Mouse (Mus musculus) liver, embryonic 14.5 days (tissue): ENCODE measurements around the gene Hsf4. TPM values are rescaled to one million over a fixed set of nuclear protein-coding genes. Genes with fewer than 3 reads are reported as not detected.

Experiments
- ATAC-seq: fragments of 200-750 bp; cut with Nextera tagmentation; 2 replicates; pipeline ENCODE4 v1.8.0; 2017; ENCODE audit warnings: moderate number of reproducible peaks, mild to moderate bottlenecking, moderate library complexity; ENCODE audit not compliant: insufficient read depth
- DNase-seq, 3 experiments: peaks; one replicate each; pipeline ENCODE4 v3.0.0-alpha.2; 2012 to 2013; ENCODE audit warnings: low read depth in 3 of 3, low spot score in 3 of 3
- H3K27ac ChIP-seq: fragments of 300-500 bp; sonication (generic); 2 replicates; pipeline ENCODE4 v1.5.1; 2014; ENCODE audit warnings: moderate library complexity, mild to moderate bottlenecking, control low read depth, inconsistent platforms
- H3K27me3 ChIP-seq: fragments of 300-500 bp; sonication (generic); 2 replicates; pipeline ENCODE4 v1.6.1; 2014; ENCODE audit warnings: mild to moderate bottlenecking, low read length, moderate library complexity; ENCODE audit not compliant: control insufficient read depth, insufficient read depth
- H3K36me3 ChIP-seq: fragments of 300-500 bp; sonication (generic); replicated peaks from 2 replicates; pipeline ENCODE4 v1.6.1; 2014; ENCODE audit warnings: low read depth; ENCODE audit not compliant: control insufficient read depth, insufficient read depth
- H3K4me1 ChIP-seq, 2 experiments: fragments of 200-500 bp in 1 of 2; fragments of 300-500 bp in 1 of 2; sonication (generic) in 1 of 2; replicated peaks; 2 replicates each; pipeline ENCODE4 v1.6.1; 2012 to 2014; ENCODE audit warnings: antibody characterized with exemption in 1 of 2, inconsistent platforms in 1 of 2, low read length in 1 of 2; ENCODE audit not compliant: control insufficient read depth in 2 of 2, insufficient read depth in 2 of 2
- H3K4me2 ChIP-seq: fragments of 300-500 bp; sonication (generic); 2 replicates; pipeline ENCODE4 v1.6.1; 2014; ENCODE audit warnings: low read depth, mild to moderate bottlenecking, control low read depth, moderate library complexity
- H3K4me3 ChIP-seq, 2 experiments: fragments of 200-500 bp in 1 of 2; fragments of 300-500 bp in 1 of 2; sonication (generic) in 1 of 2; 2 replicates each; pipeline ENCODE4 v1.5.1; 2012 to 2014; ENCODE audit warnings: low read depth in 2 of 2, low read length in 2 of 2, mild to moderate bottlenecking in 2 of 2, control low read depth in 1 of 2, inconsistent platforms in 1 of 2, moderate library complexity in 1 of 2; ENCODE audit not compliant: insufficient read depth in 1 of 2
- H3K9ac ChIP-seq: fragments of 300-500 bp; sonication (generic); replicated peaks from 2 replicates; pipeline ENCODE4 v1.6.1; 2014; ENCODE audit warnings: mild to moderate bottlenecking, control low read depth, moderate library complexity
- H3K9me3 ChIP-seq: fragments of 300-500 bp; sonication (generic); 2 replicates; pipeline ENCODE4 v1.6.1; 2016; ENCODE audit warnings: low read length, mixed read lengths; ENCODE audit not compliant: control insufficient read depth
- CTCF ChIP-seq: IDR thresholded peaks from 2 replicates; pipeline ENCODE4 v1.5.1; 2016; ENCODE audit warnings: antibody characterized with exemption, low read depth, control low read depth
- EP300 ChIP-seq: IDR thresholded peaks from 2 replicates; pipeline ENCODE4 v1.6.1; 2016; ENCODE audit warnings: antibody characterized with exemption, low read depth
- WGBS: fragments of 180-500 bp; shearing (Covaris S2); extraction: QIAGEN DNeasy Blood & Tissue Kit; methylation state at CpG from one replicate; pipeline ENCODE4 v1.1.7; 2014; ENCODE audit not compliant: insufficient replicate concordance; 5-methylcytosine and 5-hydroxymethylcytosine counted together
- polyA plus RNA-seq, 2 experiments: library from polyadenylated mRNA; depleted of rRNA in 1 of 2; stranded (reverse) in 1 of 2; unstranded in 1 of 2; fragments of >200 nt; fragmentation: Nextera tagmentation in 1 of 2; extraction: Ambion mirVana in 1 of 2; gene quantifications; 2 replicates each; pipeline versions ENCODE4 v1.2.1 to v1.2.3; 2012 to 2014

Gene Hsf4
- polyA plus RNA-seq, 2 experiments: 0.03 to 0.08 TPM

DNA sequence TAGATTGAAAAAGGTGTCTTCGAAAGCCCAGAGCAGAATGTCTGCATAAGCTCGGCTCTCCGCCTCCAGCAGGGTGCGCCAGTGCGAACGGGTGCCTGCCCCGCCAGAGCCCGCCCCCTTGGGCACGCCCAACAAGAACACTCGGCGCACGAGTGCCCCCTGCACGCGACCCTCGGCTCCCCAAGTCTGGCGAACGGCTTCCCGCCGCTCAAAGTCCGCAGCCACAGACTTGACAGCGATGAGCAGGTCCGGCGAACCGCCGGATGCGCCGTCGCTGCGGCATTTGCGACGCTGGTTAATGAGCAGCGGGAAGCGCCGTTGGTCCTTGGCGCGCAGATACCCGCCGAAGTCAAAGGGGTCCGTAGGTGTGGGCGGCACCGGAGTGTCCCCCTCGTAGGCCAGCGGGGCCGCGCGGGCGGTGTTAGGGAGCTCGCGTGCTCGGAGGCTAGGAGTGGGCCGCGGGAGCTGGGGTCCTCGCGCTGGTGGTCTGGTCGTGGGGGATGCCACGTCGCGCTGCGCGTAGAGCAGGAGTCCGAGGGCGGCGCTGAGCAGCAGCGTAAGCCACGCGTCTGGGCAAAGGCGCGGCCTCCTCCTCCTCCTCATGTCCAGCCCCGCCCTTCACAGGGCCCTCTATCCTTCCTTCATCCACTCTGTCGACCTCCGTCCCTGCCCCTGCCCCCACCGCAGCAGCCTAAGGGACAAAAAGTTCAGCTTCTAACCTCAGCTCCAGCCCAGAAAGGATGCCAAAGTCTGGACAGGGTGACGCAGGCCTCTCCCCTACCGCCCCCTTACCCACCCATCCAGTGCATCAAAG, 15.2 kb upstream of the Hsf4 start:
- Histone ChIP-seq H3K4me1 (peaks cover 13 to 15% of the 10 kb centered on the region in 2 experiments), H3K9me3 (no peaks in the 10 kb centered on the region), H3K36me3 (peaks cover 24% of the 10 kb centered on the region), H3K27me3 (peaks cover 10% of the 10 kb centered on the region), H3K4me3 (peak overlapping the region; percentile 62 to 82), H3K27ac (peak overlapping the region; percentile 71), H3K9ac (peak overlapping the region; percentile 71), H3K4me2 (peak overlapping the region; percentile 100)
- peak; percentile 68 to 72 (median 70) for DNase-seq
- ATAC-seq: peak; percentile 96
- WGBS: under 1% methylated on average over 68 of the region's 74 CpGs
- TF ChIP-seq EP300 (no peak), CTCF (peak; percentile 93)

DNA sequence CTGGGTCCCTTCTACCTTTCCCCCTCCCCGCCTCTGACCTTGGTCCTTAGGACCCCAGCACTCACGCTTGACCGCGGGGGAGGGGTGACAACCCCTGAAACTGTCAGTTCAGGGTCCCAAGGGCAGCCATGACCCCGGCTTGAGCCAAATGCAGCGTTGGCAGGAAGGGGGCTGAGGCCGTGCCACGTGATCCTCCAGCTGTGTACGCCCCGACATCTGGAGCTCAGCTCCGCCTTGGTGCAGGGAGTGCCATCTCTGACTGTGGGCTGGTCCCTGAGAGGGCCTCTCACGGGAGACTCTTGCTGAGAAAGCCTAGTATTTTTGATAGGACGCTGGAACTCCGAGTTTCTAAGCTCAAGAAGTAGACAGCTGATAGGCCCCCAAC, 14.6 kb upstream of the Hsf4 start, which contains the start of gene B3gnt9:
TSS of gene B3gnt9 (minus strand) at position 188 of the 385 bp plus-strand sequence.
- H3K4me1 ChIP-seq: peaks cover 13 to 15% of the 10 kb centered on the region in 2 experiments
- H3K27me3 ChIP-seq: peaks cover 12% of the 10 kb centered on the region
- WGBS: 2% methylated on average over 14 of the region's 14 CpGs
- no peaks in the 10 kb centered on the region for H3K9me3 ChIP-seq
- TF ChIP-seq EP300 (no peak), CTCF (no peak)
- peak within 1 kb of the TSS; percentile 62 to 82 for H3K4me3 ChIP-seq
- peaks cover 18% of the 10 kb centered on the region for H3K36me3 ChIP-seq
- H3K4me2 ChIP-seq: peak within 1 kb of the TSS; percentile 100
- peak within 1 kb of the TSS; percentile 71 for H3K9ac ChIP-seq
- ATAC-seq: peak; percentile 91
- H3K27ac ChIP-seq: peak within 1 kb of the TSS; percentile 71
- peak; percentile 70 to 71 (median 71) for DNase-seq

DNA sequence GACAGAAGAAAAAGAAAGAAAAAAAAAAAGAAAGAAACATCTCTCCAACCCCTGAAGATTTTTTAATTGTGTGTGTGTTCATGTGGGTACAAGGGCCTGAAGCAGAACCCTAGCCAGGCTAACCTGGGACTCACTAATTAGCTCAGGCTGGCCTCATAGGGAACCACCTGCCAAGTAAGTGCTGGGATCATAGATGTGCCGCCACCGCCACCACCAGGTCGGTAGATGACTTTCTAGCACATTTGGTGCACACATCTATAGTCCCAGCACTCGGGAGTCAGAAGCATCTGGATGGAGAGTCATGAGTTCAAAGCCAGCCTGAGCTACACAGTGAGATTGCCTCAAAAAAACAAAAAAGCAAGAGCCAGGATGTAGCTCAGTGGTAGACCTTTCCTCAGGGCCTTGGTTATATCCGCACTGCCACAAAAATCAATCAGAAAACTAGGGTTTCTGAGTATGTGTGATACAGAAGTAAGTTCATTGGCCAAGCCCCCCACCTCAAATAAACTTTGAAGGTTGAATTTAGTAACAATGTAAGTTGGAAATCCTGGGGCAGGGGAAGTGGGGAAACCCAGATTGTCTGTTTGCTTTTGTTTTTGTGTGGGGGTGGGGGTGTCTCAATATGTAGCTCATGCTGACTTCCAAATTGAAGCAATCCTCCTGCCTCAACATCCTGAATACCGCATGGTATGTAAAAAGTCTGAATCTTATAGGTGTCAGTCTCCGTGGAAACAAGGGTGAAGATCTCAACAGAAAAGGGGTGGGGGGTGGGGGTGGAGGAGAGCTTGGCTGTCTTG, 12.1 kb upstream of the Hsf4 start:
- Histone ChIP-seq H3K27ac (no peak overlapping the region), H3K4me1 (peaks cover 15 to 19% of the 10 kb centered on the region in 2 experiments), H3K4me3 (no peak overlapping the region), H3K9ac (no peak overlapping the region), H3K36me3 (no peaks in the 10 kb centered on the region), H3K4me2 (no peak overlapping the region), H3K27me3 (peaks cover 12% of the 10 kb centered on the region), H3K9me3 (no peaks in the 10 kb centered on the region)
- DNase-seq (no peak), ATAC-seq (no peak)
- WGBS: 65% methylated on average over 7 of the region's 7 CpGs
- TF ChIP-seq CTCF (peak; percentile 15; the same call in 1 of the 2 replicates), EP300 (no peak)

- H3K9me3 ChIP-seq: no peaks in the 10 kb centered on the region
- no peak for TF ChIP-seq EP300
- peak; percentile 35; the same call in 1 of the 2 replicates for TF ChIP-seq CTCF
Measured at GRCm38 (mm10) chr8:105258911-105259720, 10.5 kb upstream of the Hsf4 start.

More at GRCm38 (mm10) chr8:105258911-105259720, 10.5 kb upstream of the Hsf4 start:
- H3K4me3 ChIP-seq: peak overlapping the region; percentile 14 to 20; a peak in 2 of 4 replicates
- DNase-seq: no peak
- H3K27ac ChIP-seq: no peak overlapping the region
- ATAC-seq: no peak
- no peak overlapping the region for H3K9ac ChIP-seq
- peak overlapping the region; percentile 62 for H3K4me2 ChIP-seq
- H3K27me3 ChIP-seq: peaks cover 16% of the 10 kb centered on the region
- no peaks in the 10 kb centered on the region for H3K36me3 ChIP-seq
- WGBS: 18% methylated on average over 55 of the region's 55 CpGs
- peaks cover 13 to 20% of the 10 kb centered on the region in 2 experiments for H3K4me1 ChIP-seq
